Mouse (Mus musculus): ENCODE results near the gene Agfg2. TPM values are rescaled to one million over a fixed set of nuclear protein-coding genes. Genes with fewer than 3 reads are reported as not detected.
A peak's percentile ranks its signal among the peaks of the same experiment; 100 is the strongest.

Agfg2 gene
- polyA plus RNA-seq, 1 experiment from 2014 or later, result 16.8 TPM

DNA sequence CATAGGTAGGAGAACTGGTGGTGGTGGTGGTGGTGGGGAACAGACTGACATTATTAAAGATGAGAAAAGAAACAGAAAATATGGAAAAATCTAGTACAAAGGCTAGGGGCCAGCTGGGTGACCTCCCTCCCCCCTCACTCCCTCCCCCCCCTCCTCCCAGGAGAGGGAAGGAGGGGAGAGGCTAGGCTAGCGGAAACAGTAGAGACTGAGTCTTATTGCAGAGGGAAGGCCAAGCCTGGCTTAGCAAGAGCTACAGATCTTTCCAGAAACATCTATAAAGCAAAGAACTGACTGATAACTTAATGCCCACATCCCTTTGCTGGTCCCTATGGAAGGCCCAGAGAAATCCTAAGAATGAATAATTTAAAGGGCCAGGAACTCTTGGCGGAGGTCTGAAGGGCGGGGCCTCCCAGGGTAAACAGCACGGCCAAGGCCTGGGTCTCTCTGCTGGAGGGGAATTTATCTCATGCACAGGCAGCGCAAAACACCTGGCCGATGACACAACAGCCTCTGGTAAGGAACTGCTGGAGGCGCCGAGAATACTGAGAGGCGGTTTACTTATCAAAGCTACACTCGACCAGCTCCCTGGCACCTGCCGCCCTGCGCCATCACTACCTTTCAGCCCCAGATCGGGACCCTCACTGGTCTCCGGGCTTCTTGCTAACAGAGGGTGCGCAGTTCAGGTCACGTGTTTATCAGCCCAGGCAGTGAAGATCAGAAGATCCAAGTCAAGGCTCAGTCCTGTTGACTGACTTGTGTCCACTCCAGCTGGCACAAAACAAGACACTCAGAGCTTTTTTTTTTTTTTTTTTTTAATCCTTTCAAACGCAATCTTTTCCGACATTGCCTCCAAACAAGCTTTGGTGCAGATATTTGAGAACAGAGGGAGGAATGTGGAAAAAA, 34.6 kb downstream of the Agfg2 start:
- no peak overlapping the region for H3K27ac ChIP-seq (ENCODE audit: low read depth, low read length)
- no peak overlapping the region for H3K4me3 ChIP-seq (ENCODE audit: low read depth, low read length)
- peaks cover 11% of the 10 kb centered on the region for H3K27me3 ChIP-seq (replicated peaks; ENCODE audit: control insufficient read depth, insufficient read depth, low read length)
- no peak overlapping the region; the same call in 1 of the 2 replicates for H3K9ac ChIP-seq (ENCODE audit: low read depth, low read length)
- no peaks in the 10 kb centered on the region for H3K4me1 ChIP-seq (replicated peaks; ENCODE audit: control insufficient read depth, insufficient read depth, low read length)
- TF ChIP-seq CTCF (IDR thresholded peaks at IDR 0.05; ENCODE audit: low read depth), result no peak
- H3K4me2 ChIP-seq (replicated peaks; ENCODE audit: low read depth), result peak overlapping the region; percentile 49
- no peak for ATAC-seq
- no peaks in the 10 kb centered on the region for H3K9me3 ChIP-seq (ENCODE audit: control insufficient read depth)
- peaks cover 23% of the 10 kb centered on the region for H3K36me3 ChIP-seq (ENCODE audit: control insufficient read depth, insufficient read depth)
- 13% methylated on average over 18 of the region's 18 CpGs for WGBS

- ATAC-seq, result no peak
Measured at GRCm38 (mm10) chr5:137649251-137649650, 35.3 kb downstream of the Agfg2 start.

GRCm38 (mm10) chr5:137647827-137648601, 36.5 kb downstream of the Agfg2 start:
- ATAC-seq, result no peak
- H3K36me3 ChIP-seq (ENCODE audit: control insufficient read depth, insufficient read depth), result peaks cover 8% of the 10 kb centered on the region; the same call in 1 of the 2 replicates
- no peak overlapping the region for H3K9ac ChIP-seq (ENCODE audit: low read depth, low read length)
- WGBS, result 34% methylated on average over 9 of the region's 9 CpGs
- no peaks in the 10 kb centered on the region for H3K4me1 ChIP-seq (replicated peaks; ENCODE audit: control insufficient read depth, insufficient read depth, low read length)
- H3K9me3 ChIP-seq (ENCODE audit: control insufficient read depth), result no peaks in the 10 kb centered on the region
- no peak overlapping the region for H3K4me2 ChIP-seq (replicated peaks; ENCODE audit: low read depth)
- no peak overlapping the region for H3K27ac ChIP-seq (ENCODE audit: low read depth, low read length)
- H3K4me3 ChIP-seq (ENCODE audit: low read depth, low read length), result no peak overlapping the region
- no peak for TF ChIP-seq CTCF (IDR thresholded peaks at IDR 0.05; ENCODE audit: low read depth)
- H3K27me3 ChIP-seq (replicated peaks; ENCODE audit: control insufficient read depth, insufficient read depth, low read length), result peaks cover 23% of the 10 kb centered on the region

More at GRCm38 (mm10) chr5:137649251-137649650, 35.3 kb downstream of the Agfg2 start:
- peaks cover 16% of the 10 kb centered on the region for H3K27me3 ChIP-seq (replicated peaks; ENCODE audit: control insufficient read depth, insufficient read depth, low read length)
- no peaks in the 10 kb centered on the region for H3K9me3 ChIP-seq (ENCODE audit: control insufficient read depth)
- peaks cover 19% of the 10 kb centered on the region for H3K36me3 ChIP-seq (ENCODE audit: control insufficient read depth, insufficient read depth)
- H3K4me1 ChIP-seq (replicated peaks; ENCODE audit: control insufficient read depth, insufficient read depth, low read length), result no peaks in the 10 kb centered on the region
- H3K4me2 ChIP-seq (replicated peaks; ENCODE audit: low read depth), result no peak overlapping the region
- TF ChIP-seq CTCF (IDR thresholded peaks at IDR 0.05; ENCODE audit: low read depth), result no peak
- H3K9ac ChIP-seq (ENCODE audit: low read depth, low read length), result no peak overlapping the region
- H3K4me3 ChIP-seq (ENCODE audit: low read depth, low read length), result no peak overlapping the region
- H3K27ac ChIP-seq (ENCODE audit: low read depth, low read length), result no peak overlapping the region
- WGBS, result 42% methylated on average over 4 of the region's 4 CpGs

- Histone ChIP-seq H3K27me3 (replicated peaks; ENCODE audit: control insufficient read depth, insufficient read depth, low read length) (peaks cover 23% of the 10 kb centered on the region), H3K36me3 (ENCODE audit: control insufficient read depth, insufficient read depth) (peaks cover 22% of the 10 kb centered on the region), H3K4me2 (replicated peaks; ENCODE audit: low read depth) (peak within 1 kb of the TSS; percentile 58), H3K9me3 (ENCODE audit: control insufficient read depth) (no peaks in the 10 kb centered on the region), H3K9ac (ENCODE audit: low read depth, low read length) (no peak within 1 kb of the TSS), H3K4me1 (replicated peaks; ENCODE audit: control insufficient read depth, insufficient read depth, low read length) (no peaks in the 10 kb centered on the region), H3K4me3 (ENCODE audit: low read depth, low read length) (peak within 1 kb of the TSS; percentile 20), H3K27ac (ENCODE audit: low read depth, low read length) (no peak within 1 kb of the TSS)
- WGBS, result 35% methylated on average over 11 of the region's 11 CpGs
- no peak for ATAC-seq
- TF ChIP-seq CTCF (IDR thresholded peaks at IDR 0.05; ENCODE audit: low read depth), result no peak
Measured at GRCm38 (mm10) chr5:137645652-137646091, 38.9 kb downstream of the Agfg2 start, which contains the start of gene Irs3. TSS of gene Irs3 (minus strand) at chr5:137645714.

GRCm38 (mm10) chr5:137645091-137645651, 39.4 kb downstream of the Agfg2 start:
- TF ChIP-seq CTCF (IDR thresholded peaks at IDR 0.05; ENCODE audit: low read depth), result peak; percentile 23
- H3K4me1 ChIP-seq (replicated peaks; ENCODE audit: control insufficient read depth, insufficient read depth, low read length), result no peaks in the 10 kb centered on the region
- ATAC-seq, result 0 out of 2 replicates have a peak, but pooled peaks have one; percentile 24
- peak overlapping the region; percentile 58 for H3K4me2 ChIP-seq (replicated peaks; ENCODE audit: low read depth)
- H3K9me3 ChIP-seq (ENCODE audit: control insufficient read depth), result no peaks in the 10 kb centered on the region
- H3K9ac ChIP-seq (ENCODE audit: low read depth, low read length), result no peak overlapping the region
- peak overlapping the region; percentile 20 for H3K4me3 ChIP-seq (ENCODE audit: low read depth, low read length)
- H3K27ac ChIP-seq (ENCODE audit: low read depth, low read length), result no peak overlapping the region
- peaks cover 23% of the 10 kb centered on the region for H3K27me3 ChIP-seq (replicated peaks; ENCODE audit: control insufficient read depth, insufficient read depth, low read length)
- WGBS, result 7% methylated on average over 44 of the region's 44 CpGs
- H3K36me3 ChIP-seq (ENCODE audit: control insufficient read depth, insufficient read depth), result peaks cover 27% of the 10 kb centered on the region

- H3K4me3 ChIP-seq (ENCODE audit: low read depth, low read length), result no peak overlapping the region
- no peak overlapping the region for H3K4me2 ChIP-seq (replicated peaks; ENCODE audit: low read depth)
- H3K4me1 ChIP-seq (replicated peaks; ENCODE audit: control insufficient read depth, insufficient read depth, low read length), result no peaks in the 10 kb centered on the region
- no peak overlapping the region for H3K9ac ChIP-seq (ENCODE audit: low read depth, low read length)
- H3K27me3 ChIP-seq (replicated peaks; ENCODE audit: control insufficient read depth, insufficient read depth, low read length), result peaks cover 23% of the 10 kb centered on the region
- H3K36me3 ChIP-seq (ENCODE audit: control insufficient read depth, insufficient read depth), result peaks cover 34% of the 10 kb centered on the region
- WGBS, result 53% methylated on average over 19 of the region's 19 CpGs
- no peak for TF ChIP-seq CTCF (IDR thresholded peaks at IDR 0.05; ENCODE audit: low read depth)
- H3K9me3 ChIP-seq (ENCODE audit: control insufficient read depth), result no peaks in the 10 kb centered on the region
- no peak overlapping the region for H3K27ac ChIP-seq (ENCODE audit: low read depth, low read length)
- ATAC-seq, result no peak
Measured at GRCm38 (mm10) chr5:137644484-137644883, 40.0 kb downstream of the Agfg2 start.

All from intestine, postnatal 0 days (tissue).